Mouse (Mus musculus) C2C12 (cell line): ENCODE data around the gene Morn1.

Experiments
- CEBPB ChIP-seq: IDR thresholded peaks from one replicate; pipeline ENCODE4 v1.6.1; 2011; ENCODE audit warnings: low read depth, mild to moderate bottlenecking, control low read depth, moderate library complexity
- CTCF ChIP-seq: IDR thresholded peaks from one replicate; pipeline ENCODE4 v1.5.1; 2011; ENCODE audit not compliant: control insufficient read depth, insufficient read depth, insufficient read length
- USF1 ChIP-seq: IDR thresholded peaks from one replicate; pipeline ENCODE4 v1.6.1; 2011; ENCODE audit warnings: low read depth, mild to moderate bottlenecking, control low read depth, moderate library complexity

DNA sequence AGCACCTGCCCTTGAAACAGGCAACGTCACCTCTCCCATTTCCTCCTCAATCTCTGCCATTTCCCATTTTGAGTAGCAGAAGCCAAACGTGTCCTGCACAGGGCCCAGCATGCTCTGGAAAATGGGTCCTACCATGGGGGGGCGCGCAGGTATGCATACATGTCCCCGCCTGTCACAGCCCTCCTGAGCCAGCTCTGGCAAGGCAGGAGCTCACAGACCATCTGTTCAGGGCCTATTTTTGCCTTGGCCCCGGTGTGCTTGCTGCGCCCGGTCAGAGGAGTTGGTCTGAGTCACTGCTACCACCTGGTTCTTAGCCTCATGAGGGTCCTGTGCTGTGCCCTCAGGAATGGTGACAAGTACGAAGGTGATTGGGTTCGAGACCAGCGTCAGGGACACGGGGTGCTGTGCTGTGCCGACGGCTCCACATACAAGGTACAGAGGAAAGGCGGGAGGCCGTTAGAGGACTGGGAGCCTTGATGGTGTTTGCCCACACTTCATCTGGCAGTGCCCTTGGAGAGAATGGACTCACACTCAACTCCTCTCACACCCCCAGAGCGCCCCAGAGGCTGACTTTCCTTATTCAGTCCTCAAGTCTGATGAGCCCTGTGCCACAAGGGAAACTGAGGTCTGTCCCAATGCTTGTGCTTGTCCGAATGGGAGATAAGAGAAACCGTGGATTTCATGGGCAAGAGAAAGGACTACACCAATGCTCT is 6.5 kb downstream of the Morn1 start:
- TF ChIP-seq CEBPB (no peak), CTCF (no peak), USF1 (no peak)
